Mouse (Mus musculus) embryonic facial prominence, embryonic 13.5 days (tissue): ENCODE measurements around the gene Rprd1b. TPM values are rescaled to one million over a fixed set of nuclear protein-coding genes. Genes with fewer than 3 reads are reported as not detected.

Experiments
- ATAC-seq: fragments of 200-750 bp; cut with Nextera tagmentation; 2 replicates; pipeline ENCODE4 v1.8.0; 2017; ENCODE audit warnings: low read depth; ENCODE audit not compliant: insufficient number of reproducible peaks, insufficient read depth, low FRiP score, low TSS enrichment
- H3K27ac ChIP-seq: fragments of 300-500 bp; sonication (generic); 2 replicates; pipeline ENCODE4 v1.5.1; 2015; ENCODE audit warnings: moderate library complexity, mild to moderate bottlenecking, inconsistent platforms
- H3K27me3 ChIP-seq: fragments of 300-500 bp; sonication (generic); 2 replicates; pipeline ENCODE4 v1.6.1; 2015; ENCODE audit warnings: mild to moderate bottlenecking, inconsistent platforms
- H3K36me3 ChIP-seq: fragments of 300-500 bp; sonication (generic); 2 replicates; pipeline ENCODE4 v1.6.1; 2015; ENCODE audit warnings: mild to moderate bottlenecking, inconsistent platforms
- H3K4me1 ChIP-seq: fragments of 300-500 bp; sonication (generic); 2 replicates; pipeline ENCODE4 v1.6.1; 2015; ENCODE audit warnings: inconsistent platforms
- H3K4me2 ChIP-seq: fragments of 300-500 bp; sonication (generic); 2 replicates; pipeline ENCODE4 v1.6.1; 2015; ENCODE audit warnings: moderate library complexity, mild to moderate bottlenecking, inconsistent platforms
- H3K4me3 ChIP-seq: fragments of 300-500 bp; sonication (generic); 2 replicates; pipeline ENCODE4 v1.5.1; 2015; ENCODE audit warnings: mild to moderate bottlenecking, inconsistent platforms
- H3K9ac ChIP-seq: fragments of 300-500 bp; sonication (generic); 2 replicates; pipeline ENCODE4 v1.6.1; 2015; ENCODE audit warnings: mild to moderate bottlenecking, inconsistent platforms
- H3K9me3 ChIP-seq: fragments of 300-500 bp; sonication (generic); 2 replicates; pipeline ENCODE4 v1.6.1; 2016; ENCODE audit warnings: inconsistent platforms
- WGBS: fragments of 180-500 bp; shearing (Covaris S2); methylation state at CpG from one replicate; pipeline ENCODE4 v1.1.7; 2015; ENCODE audit warnings: mixed read lengths; 5-methylcytosine and 5-hydroxymethylcytosine counted together
- polyA plus RNA-seq: library from polyadenylated mRNA; unstranded; fragments of >200 nt; fragmentation: Nextera tagmentation; extraction: Ambion mirVana; gene quantifications from 2 replicates; pipeline ENCODE4 v1.2.1, GENCODE M21; 2015

Gene Rprd1b
- polyA plus RNA-seq, 1 experiment from 2014 or later, result 50.4 TPM

DNA sequence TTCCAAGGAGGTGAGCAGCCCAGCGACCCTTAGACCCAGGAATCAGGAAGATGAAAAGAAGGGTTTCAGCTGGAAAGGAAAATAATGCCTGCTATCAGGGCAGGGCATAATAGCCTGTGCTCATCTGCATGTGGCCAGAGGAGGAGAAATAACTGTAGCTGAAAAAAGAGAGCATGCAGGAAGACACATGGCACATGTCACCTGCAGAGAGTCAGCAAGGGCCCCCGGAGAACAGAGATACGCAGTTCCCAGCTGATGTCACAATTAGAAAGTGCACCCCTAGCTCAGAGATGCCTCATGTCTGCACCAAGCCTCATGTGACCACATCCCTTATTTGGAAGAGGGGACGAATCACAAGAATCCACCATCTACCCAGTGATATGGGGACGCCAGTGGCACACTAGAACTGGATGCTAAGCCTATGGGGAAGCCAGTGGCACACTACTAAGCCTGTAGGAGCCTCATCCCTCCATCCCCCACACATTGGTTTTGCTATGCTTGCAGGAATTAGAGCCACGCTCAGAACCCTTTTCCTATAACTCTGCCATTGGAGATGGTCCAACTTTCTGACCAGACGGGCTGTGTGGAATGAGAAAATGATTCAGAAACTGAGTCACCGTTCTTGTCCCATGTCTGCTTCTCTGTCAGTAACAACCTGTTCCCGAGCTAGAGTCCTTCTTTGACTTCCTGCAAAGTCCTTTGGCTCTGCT lies 139.4 kb downstream of the Rprd1b start:
- H3K4me1 ChIP-seq, result peaks cover 8% of the 10 kb centered on the region
- H3K27ac ChIP-seq, result no peak overlapping the region
- H3K4me2 ChIP-seq, result no peak overlapping the region
- no peak overlapping the region for H3K9ac ChIP-seq
- H3K36me3 ChIP-seq, result no peaks in the 10 kb centered on the region
- 66% methylated on average over 9 of the region's 9 CpGs for WGBS
- H3K27me3 ChIP-seq, result no peaks in the 10 kb centered on the region
- no peak overlapping the region for H3K4me3 ChIP-seq
- no peak for ATAC-seq
- H3K9me3 ChIP-seq, result no peaks in the 10 kb centered on the region

DNA sequence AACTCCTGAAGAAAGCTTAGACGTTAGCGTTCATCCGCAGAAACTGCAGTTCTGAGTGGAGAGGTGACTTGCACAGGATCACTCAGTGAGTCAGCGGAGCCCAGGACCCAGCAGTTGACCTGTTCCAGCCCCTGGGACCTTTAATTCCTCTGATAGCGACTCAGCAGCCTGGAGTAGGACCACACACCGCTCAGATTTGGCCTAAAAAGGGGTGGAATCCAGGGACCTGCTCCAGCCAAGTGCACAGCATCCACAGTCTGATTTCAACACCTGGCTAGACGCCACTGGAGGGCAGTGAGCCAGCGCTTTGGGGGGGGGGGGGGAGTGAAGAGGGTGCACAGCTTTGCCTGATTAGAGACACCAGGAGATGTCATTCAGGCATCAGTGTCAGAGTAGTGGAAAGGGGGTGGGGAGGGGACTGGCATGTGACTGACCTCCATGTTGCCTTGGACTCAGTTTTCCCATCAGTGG lies 140.5 kb downstream of the Rprd1b start:
- no peak for ATAC-seq
- H3K9me3 ChIP-seq, result no peaks in the 10 kb centered on the region
- H3K4me2 ChIP-seq, result no peak overlapping the region
- no peaks in the 10 kb centered on the region for H3K27me3 ChIP-seq
- no peaks in the 10 kb centered on the region for H3K36me3 ChIP-seq
- H3K4me3 ChIP-seq, result no peak overlapping the region
- H3K4me1 ChIP-seq, result peaks cover 8% of the 10 kb centered on the region
- H3K9ac ChIP-seq, result no peak overlapping the region
- WGBS, result 61% methylated on average over 8 of the region's 8 CpGs
- H3K27ac ChIP-seq, result no peak overlapping the region

GRCm38 (mm10) chr2:158169351-158169750 lies 141.1 kb downstream of the Rprd1b start:
- WGBS, result 69% methylated on average over 6 of the region's 6 CpGs
- peaks cover 8% of the 10 kb centered on the region for H3K4me1 ChIP-seq
- H3K27ac ChIP-seq, result no peak overlapping the region
- no peaks in the 10 kb centered on the region for H3K36me3 ChIP-seq
- H3K9ac ChIP-seq, result no peak overlapping the region
- no peaks in the 10 kb centered on the region for H3K9me3 ChIP-seq
- no peak overlapping the region for H3K4me3 ChIP-seq
- ATAC-seq, result no peak
- no peak overlapping the region for H3K4me2 ChIP-seq
- no peaks in the 10 kb centered on the region for H3K27me3 ChIP-seq

DNA sequence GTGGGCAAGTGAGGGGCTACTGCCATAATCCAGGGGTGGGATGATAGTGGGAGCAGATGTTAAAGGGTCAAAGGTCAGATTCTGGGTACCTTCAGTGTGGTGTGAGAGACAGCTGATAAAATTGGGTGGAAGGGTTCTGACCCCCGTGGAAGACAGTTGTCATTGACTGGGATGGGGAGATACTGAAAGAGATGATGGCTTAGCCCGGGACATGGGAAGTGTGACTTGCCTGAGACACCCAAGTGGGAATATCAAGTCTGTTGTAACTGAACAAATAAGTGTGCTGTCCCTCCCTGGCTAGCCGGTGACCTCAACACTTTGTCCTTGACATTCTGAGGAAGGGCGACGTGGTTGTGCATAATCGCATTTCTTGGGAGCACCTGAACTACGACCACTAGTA lies 141.5 kb downstream of the Rprd1b start:
- Histone ChIP-seq H3K9ac (no peak overlapping the region), H3K27me3 (no peaks in the 10 kb centered on the region), H3K9me3 (no peaks in the 10 kb centered on the region), H3K36me3 (no peaks in the 10 kb centered on the region), H3K4me2 (no peak overlapping the region), H3K4me3 (no peak overlapping the region), H3K27ac (no peak overlapping the region), H3K4me1 (peaks cover 8% of the 10 kb centered on the region)
- ATAC-seq, result no peak
- 87% methylated on average over 7 of the region's 7 CpGs for WGBS

DNA sequence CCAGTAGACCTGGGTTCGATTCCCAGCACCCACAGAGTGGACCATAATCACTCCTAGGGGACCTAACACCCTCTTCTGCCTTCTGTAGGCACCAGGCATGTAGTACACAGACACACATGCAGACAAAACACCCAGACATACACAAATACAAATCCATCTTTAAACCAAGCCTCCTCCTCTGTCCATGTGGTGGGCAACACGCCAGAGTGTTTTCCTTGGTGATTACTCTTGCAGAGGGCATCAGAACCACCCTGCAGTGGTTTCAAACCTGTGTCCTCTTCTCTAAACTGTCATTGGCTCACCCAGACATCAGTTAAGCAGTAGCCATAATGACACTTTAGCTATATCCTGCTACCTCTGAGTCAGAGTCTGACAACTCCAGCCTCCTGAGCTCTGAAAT lies 142.1 kb downstream of the Rprd1b start:
- 78% methylated on average over 2 of the region's 2 CpGs for WGBS
- Histone ChIP-seq H3K9me3 (no peaks in the 10 kb centered on the region), H3K4me1 (peaks cover 8% of the 10 kb centered on the region), H3K4me2 (no peak overlapping the region), H3K27ac (no peak overlapping the region), H3K36me3 (no peaks in the 10 kb centered on the region), H3K4me3 (no peak overlapping the region), H3K27me3 (no peaks in the 10 kb centered on the region), H3K9ac (no peak overlapping the region)
- ATAC-seq, result no peak

DNA sequence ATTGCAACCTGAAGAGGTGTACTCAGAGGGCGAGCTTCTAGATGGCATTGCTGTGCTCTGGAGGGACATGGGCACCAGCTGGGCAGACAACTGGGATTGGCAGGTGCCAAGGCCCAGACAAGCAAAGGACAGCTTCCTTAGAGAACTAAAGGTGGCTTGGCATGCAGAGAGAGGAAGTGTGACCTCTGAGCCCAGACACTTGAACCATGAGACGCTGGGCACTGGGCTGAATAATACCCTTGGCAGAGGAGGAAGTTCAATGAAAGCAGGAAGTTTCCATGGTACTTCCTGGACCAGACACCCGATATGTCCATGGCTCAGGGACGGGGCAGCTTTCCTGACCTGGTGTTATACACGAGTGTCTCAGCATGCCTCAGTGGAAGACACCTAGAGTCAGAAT lies 146.1 kb downstream of the Rprd1b start:
- Histone ChIP-seq H3K36me3 (no peaks in the 10 kb centered on the region), H3K27ac (no peak overlapping the region), H3K4me3 (no peak overlapping the region), H3K4me2 (no peak overlapping the region), H3K4me1 (peaks cover 2% of the 10 kb centered on the region), H3K9me3 (no peaks in the 10 kb centered on the region), H3K9ac (no peak overlapping the region), H3K27me3 (no peaks in the 10 kb centered on the region)
- 67% methylated on average over 5 of the region's 5 CpGs for WGBS
- no peak for ATAC-seq

DNA sequence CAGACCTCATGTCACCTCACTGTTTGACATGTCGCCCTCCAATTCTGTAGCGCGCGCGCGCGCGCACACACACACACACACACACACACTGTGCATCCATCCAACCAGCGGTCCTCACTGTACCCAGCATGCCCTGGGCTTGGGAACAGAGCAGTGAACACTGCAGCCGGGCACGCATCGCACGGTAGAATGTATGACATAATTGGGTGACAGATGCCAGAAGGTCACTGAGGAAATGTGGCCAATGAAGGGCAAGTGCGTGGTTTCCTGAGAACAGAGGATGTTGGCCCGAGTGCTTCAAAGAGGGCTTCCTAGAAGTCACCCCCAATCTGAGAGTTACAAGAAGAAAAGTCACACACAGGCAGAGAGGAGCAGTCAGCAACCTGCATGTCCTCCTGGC lies 146.7 kb downstream of the Rprd1b start:
- H3K4me3 ChIP-seq, result no peak overlapping the region
- H3K27ac ChIP-seq, result no peak overlapping the region
- H3K9ac ChIP-seq, result no peak overlapping the region
- H3K36me3 ChIP-seq, result no peaks in the 10 kb centered on the region
- H3K4me1 ChIP-seq, result peaks cover 8% of the 10 kb centered on the region
- H3K9me3 ChIP-seq, result no peaks in the 10 kb centered on the region
- H3K4me2 ChIP-seq, result no peak overlapping the region
- WGBS, result 89% methylated on average over 15 of the region's 15 CpGs
- no peak for ATAC-seq
- no peaks in the 10 kb centered on the region for H3K27me3 ChIP-seq

DNA sequence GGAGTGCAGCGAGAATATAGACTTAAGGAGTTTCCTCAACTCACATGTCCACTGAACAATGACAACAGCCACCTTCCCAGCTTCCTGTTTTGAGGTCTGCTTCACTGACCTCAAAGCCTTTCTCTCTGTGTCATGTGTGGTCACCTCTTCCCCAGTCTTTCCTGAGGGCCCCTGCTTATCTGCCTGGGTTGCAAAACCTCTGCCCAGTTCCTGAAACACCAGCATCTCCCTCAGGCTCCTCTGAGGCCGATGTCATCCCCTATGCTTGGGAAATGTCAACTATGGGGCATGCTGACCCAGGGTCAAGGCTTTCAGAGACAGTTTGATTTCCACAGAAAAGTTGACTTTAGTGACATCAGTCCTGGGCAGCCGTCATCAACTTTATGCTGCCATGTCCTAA lies 147.1 kb downstream of the Rprd1b start:
- H3K27me3 ChIP-seq, result no peaks in the 10 kb centered on the region
- no peak overlapping the region for H3K4me3 ChIP-seq
- no peaks in the 10 kb centered on the region for H3K9me3 ChIP-seq
- H3K4me1 ChIP-seq, result peaks cover 8% of the 10 kb centered on the region
- no peak for ATAC-seq
- no peak overlapping the region for H3K9ac ChIP-seq
- H3K27ac ChIP-seq, result no peak overlapping the region
- no peaks in the 10 kb centered on the region for H3K36me3 ChIP-seq
- no peak overlapping the region for H3K4me2 ChIP-seq
- WGBS, result 74% methylated on average over 3 of the region's 3 CpGs

- H3K4me2 ChIP-seq, result no peak overlapping the region
- no peak overlapping the region for H3K9ac ChIP-seq
- no peak overlapping the region for H3K27ac ChIP-seq
- no peaks in the 10 kb centered on the region for H3K36me3 ChIP-seq
- 92% methylated on average over 9 of the region's 9 CpGs for WGBS
- peaks cover 8% of the 10 kb centered on the region for H3K4me1 ChIP-seq
- no peaks in the 10 kb centered on the region for H3K27me3 ChIP-seq
- no peak for ATAC-seq
- H3K9me3 ChIP-seq, result no peaks in the 10 kb centered on the region
- no peak overlapping the region for H3K4me3 ChIP-seq
Observed at GRCm38 (mm10) chr2:158176763-158177162, 148.5 kb downstream of the Rprd1b start.

DNA sequence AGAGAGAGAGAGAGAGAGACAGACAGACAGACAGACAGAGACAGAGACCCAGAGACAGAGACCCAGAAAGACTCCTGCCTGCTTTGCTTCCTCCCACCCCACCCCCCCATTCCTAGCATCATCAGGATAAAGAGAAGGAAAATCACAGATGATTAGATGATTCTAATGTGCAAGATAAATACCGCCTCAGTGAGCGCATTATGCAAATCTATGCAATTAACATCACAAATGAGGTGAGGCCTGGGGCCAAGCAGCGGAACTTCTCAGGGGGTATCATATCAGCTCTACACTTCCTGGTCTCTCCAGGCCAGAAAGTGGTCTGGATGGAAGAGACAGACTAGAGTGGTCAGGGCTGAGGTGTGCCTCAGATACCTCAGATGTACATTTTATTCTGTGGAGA lies 149.3 kb downstream of the Rprd1b start:
- Histone ChIP-seq H3K27me3 (no peaks in the 10 kb centered on the region), H3K36me3 (no peaks in the 10 kb centered on the region), H3K4me1 (peaks cover 8% of the 10 kb centered on the region), H3K9ac (no peak overlapping the region), H3K4me2 (no peak overlapping the region), H3K4me3 (no peak overlapping the region), H3K27ac (no peak overlapping the region), H3K9me3 (no peaks in the 10 kb centered on the region)
- WGBS, result 54% methylated on average over 3 of the region's 3 CpGs
- no peak for ATAC-seq

DNA sequence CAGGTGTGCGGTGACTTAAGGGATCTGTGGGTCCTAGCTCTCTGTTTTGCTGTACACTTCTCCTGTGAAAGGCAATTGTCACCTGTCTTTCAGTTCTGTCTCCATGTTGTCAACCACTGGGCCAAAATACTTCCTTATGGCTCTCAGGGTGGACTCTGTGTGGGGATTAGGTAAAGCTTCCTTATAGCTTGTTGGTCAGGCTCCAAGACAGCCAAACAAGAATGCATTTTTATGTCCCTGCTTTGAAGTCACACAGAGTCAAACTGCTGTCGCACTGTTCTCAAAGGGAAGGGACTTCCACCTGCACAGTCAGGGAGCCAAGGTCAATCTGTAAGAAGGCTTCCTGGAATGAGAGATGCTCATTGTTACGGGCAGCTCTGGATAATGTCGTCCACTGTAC lies 149.8 kb downstream of the Rprd1b start:
- no peaks in the 10 kb centered on the region for H3K36me3 ChIP-seq
- ATAC-seq, result no peak
- H3K4me2 ChIP-seq, result no peak overlapping the region; the same call in 1 of the 2 replicates
- no peaks in the 10 kb centered on the region for H3K9me3 ChIP-seq
- no peak overlapping the region for H3K27ac ChIP-seq
- no peak overlapping the region for H3K4me3 ChIP-seq
- H3K9ac ChIP-seq, result no peak overlapping the region
- H3K4me1 ChIP-seq, result peaks cover 8% of the 10 kb centered on the region
- 76% methylated on average over 4 of the region's 4 CpGs for WGBS
- H3K27me3 ChIP-seq, result no peaks in the 10 kb centered on the region

- peak; percentile 80 for ATAC-seq
- Histone ChIP-seq H3K9me3 (no peaks in the 10 kb centered on the region), H3K27me3 (no peaks in the 10 kb centered on the region), H3K9ac (peak overlapping the region; percentile 61), H3K27ac (no peak overlapping the region), H3K36me3 (no peaks in the 10 kb centered on the region), H3K4me2 (peak overlapping the region; percentile 57), H3K4me1 (peaks cover 8% of the 10 kb centered on the region), H3K4me3 (peak overlapping the region; percentile 42)
- 9% methylated on average over 19 of the region's 19 CpGs for WGBS
Observed at GRCm38 (mm10) chr2:158178696-158179369, 150.5 kb downstream of the Rprd1b start.
